Mouse (Mus musculus): ENCODE data around the gene Hoxa9.

Hoxa9 gene

DNA sequence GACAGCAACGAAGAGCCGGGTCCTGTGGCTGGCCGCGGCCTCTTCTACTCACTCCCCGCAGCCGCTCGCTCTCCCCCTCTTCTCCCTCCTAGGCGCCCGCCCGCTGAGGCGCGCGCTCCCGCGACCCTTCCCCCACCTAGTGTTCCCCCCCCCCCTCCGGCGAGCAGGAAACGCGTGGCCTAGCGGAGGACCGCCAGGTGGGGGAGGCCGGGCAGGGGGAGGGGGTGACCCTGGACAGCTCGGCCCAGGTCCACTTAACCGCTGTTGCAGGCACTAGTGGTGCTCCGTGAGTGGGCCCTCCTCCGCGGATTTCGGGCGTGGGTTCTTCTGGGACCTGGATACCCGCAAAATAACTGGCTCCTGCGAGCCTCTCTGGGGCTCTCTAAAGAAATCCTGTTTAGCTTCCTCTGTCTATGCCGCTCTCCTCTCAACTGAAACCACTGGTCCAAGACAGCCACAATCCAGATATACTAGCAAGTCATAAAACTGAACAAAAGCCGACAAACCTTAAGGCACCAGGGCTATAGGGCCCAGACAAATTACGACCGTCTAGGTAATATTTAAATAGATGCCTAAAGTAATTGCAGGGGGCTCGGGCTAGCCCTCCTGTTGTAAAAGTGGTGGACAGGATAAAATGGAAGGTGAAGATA is at the start of gene Hoxa9:
TSS of gene Hoxa9 (minus strand) at position 574 of the 650 bp plus-strand sequence.
- DNase-seq (ENCODE audit: low spot score): no peak

DNA sequence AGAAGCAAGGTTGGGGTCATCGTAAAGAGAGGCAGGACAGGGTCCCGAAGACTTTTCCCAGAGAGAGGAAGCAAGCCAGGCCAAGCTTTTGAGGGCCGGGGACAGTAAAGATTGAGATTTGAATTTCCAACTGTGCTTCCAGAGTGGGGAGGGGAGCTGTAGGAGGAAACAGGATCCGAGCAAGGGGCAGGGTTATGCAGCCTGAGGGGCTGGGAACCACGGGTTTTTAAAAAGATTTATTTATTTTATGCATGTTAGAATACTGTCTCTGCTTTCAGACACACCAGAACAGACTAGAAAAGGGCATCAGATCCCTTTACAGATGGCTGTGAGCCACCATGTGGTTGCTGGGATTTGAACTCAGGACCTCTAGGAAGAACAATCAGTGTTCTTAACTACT is 46.0 kb upstream of the Hoxa9 start:
- DNase-seq (ENCODE audit: low spot score): no peak

DNA sequence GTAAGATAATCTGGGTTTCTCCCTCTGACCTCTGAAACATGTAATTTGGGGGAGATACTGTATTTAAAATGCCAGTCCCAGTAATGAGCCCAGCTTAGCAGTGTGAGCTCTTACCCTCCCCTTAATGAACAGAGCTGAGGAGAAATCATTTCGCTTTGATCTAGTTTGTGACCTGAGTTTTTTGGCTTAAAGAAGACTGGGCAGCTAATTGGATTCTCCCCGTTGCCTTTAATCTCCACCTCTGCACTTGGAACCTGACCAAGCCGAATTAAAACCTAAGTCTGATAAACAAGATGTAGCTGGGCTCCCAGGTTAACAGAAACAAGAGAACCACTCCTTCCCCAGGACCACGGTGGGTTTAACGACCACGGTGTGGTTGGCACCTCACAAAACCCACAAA is 45.5 kb upstream of the Hoxa9 start:
- DNase-seq (ENCODE audit: low spot score): no peak

DNA sequence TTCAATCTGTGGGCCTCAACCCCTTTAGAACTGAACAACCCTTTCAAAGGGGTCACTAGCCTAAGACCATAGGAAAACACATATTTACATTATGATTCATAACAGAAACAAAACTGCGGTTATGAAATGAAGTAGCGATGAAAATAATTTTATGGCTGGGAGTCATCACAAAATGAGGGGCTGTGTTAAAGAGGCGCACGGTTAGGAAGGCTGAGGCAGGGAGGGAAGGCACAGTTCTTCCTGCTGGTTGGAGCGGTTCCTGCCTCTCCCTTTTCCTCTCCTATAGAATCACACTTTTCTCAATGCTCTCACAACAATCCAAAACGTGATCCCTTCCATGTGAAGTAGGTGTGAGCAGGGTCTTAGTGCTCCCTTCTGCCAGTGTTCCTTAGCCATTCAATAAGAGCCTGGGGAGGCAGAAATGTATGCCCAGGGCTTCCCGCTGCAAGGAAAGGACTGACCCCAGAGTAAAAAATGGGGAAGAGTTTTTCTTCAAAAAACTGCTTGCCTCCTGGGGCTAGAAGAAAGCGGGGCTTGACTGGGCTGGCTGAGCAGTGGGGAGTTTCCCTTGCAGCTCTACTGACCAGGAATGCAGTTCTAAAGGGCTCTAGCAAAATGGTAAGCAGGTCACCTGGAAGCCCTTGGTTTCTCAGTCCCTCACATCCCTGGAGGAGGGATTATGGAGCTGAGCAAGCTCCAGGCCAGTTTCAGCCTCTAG is 44.8 kb upstream of the Hoxa9 start:
- no peak for DNase-seq (ENCODE audit: low spot score)

- no peak for DNase-seq (ENCODE audit: low spot score)
Measured at GRCm38 (mm10) chr6:52274576-52274975, 43.7 kb upstream of the Hoxa9 start.

DNA sequence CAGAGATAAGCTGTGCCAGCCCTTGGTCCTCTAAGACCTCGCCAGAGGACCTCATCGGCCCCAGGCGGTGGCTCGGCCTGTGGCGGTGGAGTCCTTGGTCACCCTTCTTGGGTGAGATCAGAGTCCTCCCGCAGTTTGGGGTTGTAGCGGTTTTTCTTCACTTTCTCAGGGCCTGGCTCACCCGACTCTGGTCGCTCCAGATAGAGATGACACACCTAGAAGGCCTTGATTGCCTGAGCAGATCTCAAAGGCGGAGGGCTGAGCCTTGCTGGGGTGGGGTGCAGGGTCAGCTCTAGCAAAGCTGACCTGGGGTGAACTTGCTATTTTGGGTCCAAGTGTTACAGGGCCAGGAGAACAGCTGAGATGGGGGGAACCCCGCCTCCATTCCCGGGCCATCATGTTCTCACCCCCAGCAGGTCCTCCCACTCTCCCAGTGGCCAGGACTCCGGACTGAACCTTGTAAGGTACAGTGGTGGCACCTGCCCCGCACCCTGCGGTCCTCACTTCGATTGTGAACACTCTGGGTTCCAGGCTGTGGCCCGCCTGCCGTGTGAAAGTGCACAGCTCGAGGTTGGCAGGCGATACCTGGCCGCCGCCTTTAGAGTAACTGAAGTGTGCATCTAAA is 42.9 kb upstream of the Hoxa9 start:
- no peak for DNase-seq (ENCODE audit: low spot score)

DNA sequence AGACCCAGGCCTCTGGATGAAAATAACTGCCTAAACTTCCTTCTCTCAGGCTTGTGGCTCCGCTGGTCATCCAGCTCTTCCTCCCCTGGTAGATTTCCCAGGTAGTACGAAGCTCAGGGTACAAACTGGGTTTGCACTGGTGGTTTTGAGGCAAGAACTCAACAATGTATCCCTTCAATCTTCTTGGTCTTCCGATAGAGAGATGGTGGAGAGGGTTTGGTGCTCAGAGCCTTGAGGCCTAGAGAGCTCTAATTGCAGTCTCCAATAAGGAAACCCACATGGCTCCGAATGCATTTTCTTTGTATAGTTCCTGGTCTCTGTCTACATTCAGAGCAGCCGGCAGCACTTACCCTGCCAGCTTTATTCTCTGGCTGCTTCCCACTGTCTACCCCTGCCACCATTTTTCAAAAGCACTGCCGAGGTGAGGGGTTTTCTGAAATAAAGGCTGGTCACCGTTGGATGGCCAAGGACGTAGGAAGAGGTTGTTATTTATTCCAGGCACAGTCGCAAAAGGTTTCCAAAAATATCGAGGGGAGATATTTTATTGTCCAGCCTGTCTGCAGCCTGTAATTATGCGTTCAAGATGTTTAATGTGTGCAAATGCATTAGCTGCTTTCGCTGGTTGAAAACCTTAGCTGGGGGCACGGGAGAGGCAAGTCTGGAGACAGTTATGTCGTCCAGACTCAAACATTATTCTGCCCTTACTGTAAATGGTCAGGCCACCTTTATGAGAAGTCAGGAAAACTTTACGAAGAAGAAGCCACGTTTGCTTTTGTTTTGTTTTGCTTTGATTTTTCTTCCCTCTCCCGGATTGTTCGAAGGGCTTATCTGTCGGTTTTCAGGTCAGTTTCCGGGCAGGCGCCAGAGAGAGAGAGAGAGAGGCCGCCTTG is 42.1 kb upstream of the Hoxa9 start:
- DNase-seq (ENCODE audit: low spot score): no peak

DNA sequence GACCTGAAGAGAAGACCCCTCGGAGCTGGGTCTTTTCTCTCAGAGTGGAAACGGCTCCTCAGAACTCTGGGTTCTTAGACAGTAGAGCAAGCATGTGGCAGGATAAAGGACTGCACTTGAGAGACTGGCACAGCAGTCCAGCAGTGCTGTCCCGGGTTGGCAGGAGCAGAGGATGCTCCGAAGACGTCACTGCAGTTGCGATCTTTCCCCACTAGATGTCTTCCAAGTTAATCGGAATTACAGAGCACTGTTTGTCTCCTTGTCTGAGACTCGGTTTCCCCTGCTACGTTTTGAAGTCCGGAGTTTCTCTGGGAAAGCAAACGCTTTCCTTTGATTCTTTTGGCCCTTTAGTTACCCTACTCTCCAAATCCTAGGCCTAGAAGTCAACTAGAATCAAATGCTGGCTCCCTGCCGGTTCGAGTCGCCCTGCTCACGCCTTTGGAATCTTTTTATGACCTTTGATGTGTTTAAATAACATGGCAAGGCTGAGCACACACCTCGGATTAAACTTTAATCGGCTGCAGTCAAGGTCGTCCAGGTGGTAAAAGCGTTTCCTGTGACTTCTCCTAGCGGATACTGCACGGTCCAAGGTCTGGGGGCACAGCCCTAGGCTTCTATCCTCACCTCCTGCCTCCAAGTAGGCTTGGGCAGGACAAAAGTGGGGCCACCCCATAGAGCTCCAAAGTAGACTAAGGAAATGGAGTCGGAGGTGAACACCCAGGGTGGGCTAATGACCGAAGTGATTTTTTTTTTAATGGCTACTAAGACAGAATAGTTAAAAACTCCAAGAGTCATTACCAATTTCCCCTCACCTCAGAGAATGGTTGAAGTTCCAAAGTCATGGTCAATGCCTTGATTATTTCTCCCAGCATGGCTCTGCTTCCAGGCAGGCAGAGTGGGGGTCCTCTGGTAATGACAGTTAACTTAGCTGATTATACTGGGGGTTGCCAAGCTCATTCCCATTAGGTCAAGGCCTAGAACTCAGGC is 39.9 kb upstream of the Hoxa9 start:
- DNase-seq (ENCODE audit: low spot score): peak; percentile 37

DNA sequence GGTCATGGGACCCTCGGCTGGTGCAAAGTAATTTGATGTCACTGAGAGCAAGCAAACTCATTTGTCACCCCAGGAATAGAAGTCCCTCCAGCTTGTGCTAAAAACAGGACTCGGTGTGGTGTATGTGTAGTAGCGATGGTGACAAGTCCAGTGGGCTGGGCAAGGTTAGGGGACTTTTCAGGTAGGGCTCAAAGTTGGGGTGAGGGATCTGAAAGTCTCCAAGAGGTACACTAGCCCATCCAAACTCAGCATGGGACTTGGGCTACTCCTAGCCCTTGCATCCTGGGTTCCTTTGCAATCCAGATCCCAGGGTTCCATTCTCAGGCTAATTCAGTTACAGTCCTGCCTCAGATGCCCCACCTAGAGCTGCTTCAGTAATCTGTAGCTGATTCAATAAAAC is 37.9 kb upstream of the Hoxa9 start:
- no peak for DNase-seq (ENCODE audit: low spot score)

DNA sequence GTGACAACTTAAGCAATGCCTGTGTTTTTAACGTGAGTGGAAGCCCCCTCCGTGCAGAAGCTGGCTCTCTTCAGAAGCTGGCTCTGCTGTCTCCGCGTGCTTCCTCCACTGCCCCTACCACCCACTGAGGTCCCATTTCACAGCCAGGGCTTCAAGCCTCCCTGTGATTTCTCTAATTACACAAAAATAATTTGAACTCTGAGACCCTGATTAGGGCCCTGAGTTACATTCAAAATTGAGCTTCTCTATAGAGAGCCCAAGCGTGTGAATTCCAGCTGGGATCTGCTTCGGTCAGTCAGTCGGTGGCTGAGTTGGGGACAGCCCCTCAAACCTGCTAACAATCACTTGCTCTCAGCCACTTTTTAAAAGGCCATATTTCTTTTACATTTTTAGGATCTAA is 37.5 kb upstream of the Hoxa9 start:
- no peak for DNase-seq (ENCODE audit: low spot score)

GRCm38 (mm10) chr6:52267691-52268090 is 36.8 kb upstream of the Hoxa9 start:
- DNase-seq (ENCODE audit: low spot score): no peak

- no peak for DNase-seq (ENCODE audit: low spot score)
Measured at GRCm38 (mm10) chr6:52267221-52267620, 36.3 kb upstream of the Hoxa9 start.

DNA sequence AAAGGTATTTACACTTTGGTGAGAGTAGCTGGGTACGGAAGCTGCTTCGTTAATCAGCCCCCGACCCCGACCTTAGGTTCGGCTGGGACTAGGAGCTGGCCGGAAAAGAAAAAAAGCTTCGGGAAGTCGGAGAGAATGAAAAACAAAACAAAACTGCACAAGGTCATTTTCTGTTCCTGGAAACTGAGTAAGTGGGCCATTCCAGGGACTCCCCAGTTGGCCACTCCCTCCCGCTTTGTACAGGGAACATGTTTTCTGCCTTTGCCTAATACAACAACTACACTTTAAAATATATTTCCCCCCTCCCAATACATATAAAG is 35.7 kb upstream of the Hoxa9 start:
- no peak for DNase-seq (ENCODE audit: low spot score)

DNA sequence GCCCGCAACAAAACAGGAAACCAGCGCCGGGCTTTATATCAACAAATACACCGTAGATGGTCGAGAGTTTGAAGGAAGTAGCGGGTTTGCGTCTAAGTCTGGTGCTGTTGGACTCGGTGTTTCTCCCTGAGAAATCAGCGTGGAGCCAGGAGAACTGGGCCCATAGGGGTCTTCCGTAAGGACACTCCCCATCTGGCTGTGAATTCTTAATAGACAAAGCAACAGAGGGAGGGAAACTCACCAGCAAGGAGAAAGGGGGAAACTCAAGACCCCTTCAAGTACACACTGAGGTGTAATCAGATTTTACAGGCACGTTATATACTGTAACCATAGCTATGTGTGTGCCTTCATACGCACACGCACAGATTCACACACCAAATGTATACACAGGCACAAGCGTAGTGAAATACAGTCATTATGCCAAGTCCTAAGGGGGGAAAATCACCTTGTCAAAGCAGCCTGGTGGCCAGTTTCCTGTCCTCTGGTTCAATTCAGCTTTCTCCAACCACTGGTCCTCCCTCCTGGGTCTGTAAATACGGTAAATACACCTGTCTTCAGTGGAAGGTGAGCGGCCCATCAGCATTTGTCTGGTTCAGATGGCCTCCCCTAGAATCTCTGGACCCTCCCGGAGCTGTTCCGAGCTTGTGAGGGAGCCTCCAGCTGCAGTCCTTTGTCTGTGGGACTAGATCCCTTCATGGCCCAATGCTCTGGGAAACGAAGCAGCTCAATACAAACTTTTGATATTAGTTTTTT is 35.2 kb upstream of the Hoxa9 start:
- no peak for DNase-seq (ENCODE audit: low spot score)

DNA sequence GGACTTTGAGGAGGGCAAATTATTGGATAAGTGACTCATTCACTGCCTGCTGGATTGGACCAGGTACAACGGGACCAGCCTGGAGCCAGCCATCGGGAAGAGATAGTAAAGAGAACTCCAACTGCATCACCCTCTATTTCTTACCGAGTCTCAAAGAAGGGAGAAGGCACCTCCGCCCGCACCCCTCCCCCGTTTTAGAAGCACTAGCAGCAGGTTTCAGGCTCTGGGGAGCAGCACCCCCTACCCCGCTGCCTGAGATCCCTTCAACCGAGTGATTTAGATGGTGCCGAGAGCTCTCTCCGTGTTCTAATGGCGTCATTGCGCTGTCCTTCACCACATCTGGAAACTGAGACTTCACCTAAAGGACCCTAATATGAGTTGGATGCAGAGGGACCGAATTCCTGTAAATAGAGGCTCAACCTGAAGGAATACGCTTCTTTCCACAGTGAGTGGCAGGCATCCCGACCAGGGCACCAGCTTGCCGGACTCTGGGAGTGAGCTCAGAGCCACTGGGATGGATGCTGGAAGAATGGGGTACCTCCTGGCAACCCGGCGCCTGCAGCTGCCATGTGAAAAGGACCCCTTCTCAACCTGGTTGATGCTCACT is 34.5 kb upstream of the Hoxa9 start:
- no peak for DNase-seq (ENCODE audit: low spot score)

GRCm38 (mm10) chr6:52264106-52264790 is 33.4 kb upstream of the Hoxa9 start:
- DNase-seq (ENCODE audit: low spot score): no peak

GRCm38 (mm10) chr6:52263321-52263585 is 32.4 kb upstream of the Hoxa9 start:
- no peak for DNase-seq (ENCODE audit: low spot score)

DNA sequence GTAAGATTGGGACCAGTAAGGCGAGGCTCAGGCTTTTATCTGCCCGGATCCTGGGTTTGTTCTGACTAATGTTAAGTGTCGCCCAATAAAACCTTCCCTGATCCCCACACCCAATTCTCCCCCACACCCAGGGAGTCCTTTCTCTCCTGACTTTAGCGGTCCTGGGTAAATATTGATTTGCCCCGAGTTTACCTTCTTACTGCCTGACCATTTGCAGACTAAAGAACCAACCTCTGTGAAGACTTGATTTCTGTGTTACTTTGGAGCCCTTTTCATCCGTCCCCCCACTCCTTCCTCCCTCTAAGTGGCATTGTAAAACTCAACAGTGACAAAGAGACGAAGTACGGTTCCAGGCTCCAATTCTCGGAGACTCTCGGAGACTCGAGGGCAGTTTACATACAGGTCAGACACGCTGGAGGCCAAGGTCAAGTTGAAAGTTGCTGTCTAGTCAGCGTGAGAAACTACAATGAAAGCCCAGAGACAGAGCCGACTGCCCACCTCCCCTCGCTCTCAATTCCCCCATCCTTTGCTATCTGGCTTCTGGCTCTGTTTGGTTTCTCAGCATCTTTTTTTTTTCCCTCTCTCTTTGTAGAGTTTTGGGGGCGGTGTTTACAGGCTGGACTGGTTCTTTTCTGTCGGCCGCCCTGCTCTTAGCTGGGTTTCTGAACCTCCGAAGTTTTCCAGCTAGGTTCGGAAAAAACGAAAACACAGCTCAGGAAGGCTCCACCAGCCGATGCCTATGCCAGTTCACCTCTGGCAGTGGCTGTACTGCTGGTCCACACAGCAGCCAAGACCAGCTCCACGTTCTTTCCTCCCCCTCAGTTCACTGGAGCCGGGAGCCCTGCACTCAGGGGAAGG is 31.8 kb upstream of the Hoxa9 start:
- no peak for DNase-seq (ENCODE audit: low spot score)

All from MN1 (cell line).